Mouse (Mus musculus): ENCODE measurements around the gene Shh.
A peak's percentile ranks its signal among the peaks of the same experiment; 100 is the strongest.

The Shh gene

DNA sequence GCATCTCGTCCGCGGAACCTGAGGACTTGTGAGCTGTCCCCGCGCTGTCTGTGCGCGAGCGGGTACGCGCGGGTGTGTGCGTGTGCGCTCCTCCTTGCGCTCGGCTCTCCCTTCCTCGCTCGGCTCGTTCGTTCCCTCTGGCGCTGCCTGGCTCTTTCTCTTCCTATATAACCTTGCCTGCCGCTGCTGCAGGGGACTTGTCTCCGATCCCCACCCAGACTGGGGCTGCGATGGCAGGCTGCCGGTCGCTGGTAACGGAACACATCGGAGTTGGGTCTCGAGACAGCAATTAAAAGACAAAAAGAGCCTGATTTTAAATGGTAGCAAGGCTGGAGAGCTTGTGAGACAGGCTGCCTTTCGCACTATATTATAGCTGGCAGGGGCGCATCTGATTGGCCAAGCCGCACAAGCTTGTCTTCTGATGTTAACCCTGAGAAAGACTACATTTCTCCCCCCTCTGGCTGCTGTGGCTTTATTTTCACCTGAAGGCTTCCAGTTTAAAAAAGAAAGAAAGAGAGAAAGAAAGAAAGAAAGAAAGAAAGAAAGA is at the start of gene Shh:
Gene Shh, minus strand, starts transcription at position 497 of the 547 bp plus-strand sequence.
- DNase-seq (ENCODE audit: low spot score): no peak

DNA sequence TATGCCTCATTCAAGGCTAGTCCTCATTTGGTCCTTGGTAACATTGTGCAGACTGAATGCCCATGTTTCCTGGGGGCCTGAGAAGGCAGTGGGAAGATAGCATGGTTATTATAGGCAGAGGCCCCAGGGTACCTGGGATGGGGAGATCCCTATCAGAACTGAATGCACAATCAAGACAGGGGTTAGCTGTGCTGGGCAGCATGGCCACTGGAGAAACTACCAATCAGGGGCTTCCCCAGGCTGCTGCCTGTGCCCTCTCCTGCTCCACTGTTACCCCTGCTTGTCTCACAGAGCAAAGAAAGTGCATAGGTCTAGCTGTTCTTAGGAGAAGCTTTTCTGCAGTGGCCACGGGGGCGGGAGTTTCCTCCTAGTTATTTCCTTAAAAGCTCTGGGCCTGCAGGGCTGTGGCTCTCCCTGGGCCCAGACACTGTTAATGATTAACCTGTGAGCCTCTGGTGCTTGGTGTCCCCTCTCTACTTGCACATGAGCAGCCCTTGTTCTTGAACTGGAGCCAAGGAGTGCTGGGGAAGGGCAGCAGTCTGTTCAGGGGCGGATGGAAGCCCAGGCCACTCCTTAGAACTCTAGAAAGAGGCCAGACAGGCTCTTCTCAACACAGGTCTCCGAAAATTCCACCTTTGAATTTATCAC is 33.9 kb upstream of the Shh start:
- no peak for DNase-seq (ENCODE audit: low spot score)

DNA sequence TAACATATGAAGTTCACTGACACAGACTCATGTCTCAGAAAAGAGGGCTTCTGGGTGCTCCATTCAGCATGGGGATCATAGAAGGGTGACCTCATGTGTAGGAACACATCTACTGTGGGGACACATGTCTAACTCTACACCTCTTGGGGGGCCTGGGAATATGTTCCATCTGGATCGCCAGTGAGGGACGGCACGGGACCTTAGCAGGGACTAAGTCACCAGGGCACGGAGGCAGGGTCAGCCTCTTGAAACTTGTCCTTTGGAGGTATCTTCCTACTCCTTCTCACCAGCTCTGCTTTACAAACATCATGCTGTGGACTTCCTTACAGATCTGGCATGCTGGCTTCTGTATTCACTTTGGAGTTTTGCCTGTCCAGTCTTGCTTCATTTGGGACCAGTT is 31.8 kb upstream of the Shh start:
- DNase-seq (ENCODE audit: low spot score): no peak

- DNase-seq (ENCODE audit: low spot score): no peak
Observed at GRCm38 (mm10) chr5:28495712-28496650, 28.9 kb upstream of the Shh start.

DNA sequence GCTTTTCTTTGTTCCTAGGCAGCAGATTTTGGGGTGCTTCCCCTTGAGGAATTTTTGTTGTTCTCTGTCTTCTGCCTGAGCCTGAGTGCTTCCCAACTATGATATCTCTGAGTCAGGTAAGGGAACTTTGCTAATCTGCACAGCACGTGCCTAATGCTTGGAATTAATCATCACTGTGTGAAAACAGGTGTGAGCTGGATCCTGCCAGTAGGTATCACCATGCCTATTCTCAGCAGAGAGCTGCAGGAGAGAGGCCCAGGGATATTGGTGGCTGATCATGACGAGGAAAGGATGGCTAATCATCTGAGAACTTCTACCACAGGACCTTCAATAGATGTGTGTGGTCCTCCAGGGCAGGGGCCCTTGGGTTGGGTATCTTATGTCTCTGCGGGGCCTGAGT is 26.5 kb upstream of the Shh start:
- no peak for DNase-seq (ENCODE audit: low spot score)

- no peak for DNase-seq (ENCODE audit: low spot score)
Observed at GRCm38 (mm10) chr5:28482991-28483390, 15.9 kb upstream of the Shh start.

- no peak for DNase-seq (ENCODE audit: low spot score)
Observed at GRCm38 (mm10) chr5:28481730-28482129, 14.7 kb upstream of the Shh start.

GRCm38 (mm10) chr5:28476389-28477379 is 9.6 kb upstream of the Shh start:
- no peak for DNase-seq (ENCODE audit: low spot score)

- no peak for DNase-seq (ENCODE audit: low spot score)
Observed at GRCm38 (mm10) chr5:28473556-28473955, 6.5 kb upstream of the Shh start.

DNA sequence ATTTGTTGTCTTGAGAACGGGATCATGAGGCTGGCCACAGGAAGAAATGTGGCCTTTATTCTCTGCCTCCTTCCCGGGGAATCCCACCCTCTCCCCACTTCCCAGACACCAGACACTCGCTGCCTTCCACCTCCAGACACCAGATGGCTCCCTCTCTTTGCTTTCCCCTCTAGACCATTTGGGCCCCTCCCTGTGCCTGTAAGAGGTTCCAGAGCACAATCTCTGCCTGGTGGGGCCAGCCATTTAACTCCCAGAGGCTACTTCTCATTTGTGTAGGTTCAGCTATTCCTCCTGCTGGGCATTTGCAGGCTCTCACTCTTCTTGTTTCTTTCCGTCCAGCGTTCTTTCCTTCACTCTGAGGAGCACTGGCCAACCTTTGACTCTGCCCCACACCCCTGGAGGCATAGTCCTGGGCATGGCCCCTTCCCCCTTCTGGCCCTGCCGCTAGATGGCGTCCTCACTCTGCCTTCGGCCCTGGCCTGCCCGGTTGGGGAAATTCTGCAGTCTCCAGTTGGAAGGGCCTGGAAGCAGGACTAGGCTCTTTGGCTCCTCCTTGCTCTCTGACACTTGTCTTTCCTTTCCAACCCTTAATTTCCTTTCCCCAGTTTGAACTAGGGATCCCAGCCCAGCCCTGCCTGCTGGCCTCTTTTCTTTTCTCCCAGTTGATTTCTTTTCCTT is 2.6 kb upstream of the Shh start:
- DNase-seq (ENCODE audit: low spot score): peak; percentile 38

- no peak for DNase-seq (ENCODE audit: low spot score)
Observed at GRCm38 (mm10) chr5:28466351-28466750, 705 bp downstream of the Shh start.

DNA sequence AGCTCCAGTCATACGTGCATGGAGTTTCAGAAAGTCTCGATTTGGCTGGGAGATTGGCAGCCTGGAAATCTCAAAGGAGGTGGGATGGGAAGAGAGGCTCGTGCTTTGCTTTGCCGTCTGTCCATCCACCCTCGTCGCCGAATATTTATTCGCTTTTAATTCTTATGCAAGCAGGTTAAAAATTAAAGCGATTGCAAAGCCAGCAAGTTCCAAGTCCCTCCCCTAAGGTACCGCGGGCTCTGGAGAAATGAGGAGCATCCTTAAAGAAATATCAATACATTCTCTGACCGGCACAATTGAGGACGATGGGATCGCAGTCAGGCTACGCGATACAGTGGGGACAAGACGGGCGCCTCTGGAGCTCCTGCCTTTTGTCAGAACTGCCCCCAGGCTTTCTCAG is 1.5 kb downstream of the Shh start:
- DNase-seq (ENCODE audit: low spot score): no peak

DNA sequence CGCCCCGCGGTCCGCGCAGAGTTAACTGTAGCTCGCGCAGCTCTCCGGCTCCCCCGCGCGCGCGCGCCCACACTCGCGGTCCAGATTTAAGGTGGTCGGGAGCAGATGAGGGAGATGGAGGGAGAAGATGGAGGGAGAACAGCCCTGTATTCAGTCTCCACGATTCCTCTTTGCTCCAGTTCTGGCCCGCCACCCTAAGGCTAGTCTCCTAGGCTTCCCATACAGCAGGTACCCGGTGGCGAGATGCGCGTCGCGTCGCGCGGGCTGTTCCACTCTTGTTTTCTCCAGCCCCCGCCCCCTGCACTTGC is 2.0 kb downstream of the Shh start:
- DNase-seq (ENCODE audit: low spot score): no peak

DNA sequence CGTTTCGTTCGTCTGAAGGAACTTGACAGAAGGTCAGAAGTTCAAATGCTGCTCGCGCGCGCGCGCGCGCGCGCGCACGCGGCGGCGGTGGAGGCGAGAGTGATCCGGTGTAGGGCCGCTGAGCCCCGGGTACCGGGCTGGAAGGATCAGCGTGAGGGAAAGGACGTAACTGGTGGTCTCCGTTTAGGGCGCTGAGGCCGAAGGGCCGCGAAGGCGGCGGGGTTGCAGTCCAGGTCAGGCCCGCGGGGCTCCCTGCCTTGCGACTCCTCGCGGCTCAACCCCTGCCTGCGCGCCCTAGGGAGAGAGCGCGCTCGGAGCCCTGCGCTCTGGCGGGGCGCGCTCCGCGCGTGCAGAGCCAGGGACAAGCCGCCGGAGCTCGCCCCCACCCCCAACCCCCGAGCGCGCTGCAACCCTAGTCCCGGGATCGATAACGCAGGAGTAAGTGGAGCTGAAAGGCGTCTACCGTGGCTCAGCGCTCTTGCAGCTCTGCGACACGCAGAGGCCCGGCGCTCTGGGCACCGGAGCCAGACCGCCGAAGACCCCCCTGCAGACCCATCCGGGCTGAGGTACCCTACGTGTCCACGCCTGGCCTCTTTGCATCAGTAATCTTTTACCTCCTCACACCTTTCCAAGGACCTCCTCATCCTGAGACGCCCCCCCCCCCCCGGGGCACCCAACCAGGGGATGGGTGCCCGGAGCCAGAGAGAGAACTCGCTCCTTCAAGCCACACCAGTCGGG is 2.5 kb downstream of the Shh start:
- no peak for DNase-seq (ENCODE audit: low spot score)

GRCm38 (mm10) chr5:28463656-28464055 is 3.4 kb downstream of the Shh start:
- no peak for DNase-seq (ENCODE audit: low spot score)

DNA sequence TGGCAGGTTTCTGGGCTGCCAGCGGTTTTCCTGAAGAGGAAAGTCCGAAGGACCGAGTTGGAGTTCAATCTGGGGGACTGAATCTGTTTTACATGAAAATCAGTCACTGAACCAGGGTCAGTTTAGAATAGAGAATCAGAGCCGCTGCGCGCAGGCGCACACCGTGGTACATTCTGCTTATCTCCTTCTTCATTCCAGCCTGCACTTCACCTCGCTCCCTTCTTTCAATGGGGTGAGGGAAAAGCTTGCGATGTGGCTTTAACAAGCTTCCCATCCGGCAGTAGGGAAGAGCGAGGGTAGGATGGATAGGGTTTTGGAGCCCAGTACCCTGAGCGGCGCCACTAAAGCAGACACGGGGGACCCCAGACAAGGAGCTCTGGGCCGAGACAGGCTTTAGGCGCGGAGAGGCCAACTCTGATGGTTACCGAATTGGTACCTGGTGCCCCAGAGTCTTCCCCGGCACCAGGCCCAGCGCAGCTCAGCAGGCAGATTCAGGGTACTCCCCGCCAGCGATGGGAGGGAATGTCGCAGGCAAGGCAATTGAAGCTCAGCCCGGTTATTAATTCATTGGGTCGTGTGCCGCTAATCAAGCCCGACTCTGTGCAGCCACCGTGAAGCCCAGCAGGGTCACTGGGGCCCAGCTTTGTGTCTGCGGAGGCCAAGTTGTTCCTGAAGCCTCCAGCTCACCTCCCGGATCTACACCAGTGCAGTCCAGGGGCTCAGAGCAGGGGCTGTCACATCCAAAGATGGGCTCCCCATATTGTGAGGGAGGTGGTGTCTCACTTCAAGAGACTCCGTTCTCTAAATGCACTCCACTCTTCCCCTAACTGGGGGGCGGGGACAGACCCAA is 4.1 kb downstream of the Shh start:
- DNase-seq (ENCODE audit: low spot score): no peak

- DNase-seq (ENCODE audit: low spot score): no peak
Observed at GRCm38 (mm10) chr5:28461376-28461775, 5.7 kb downstream of the Shh start.

DNA sequence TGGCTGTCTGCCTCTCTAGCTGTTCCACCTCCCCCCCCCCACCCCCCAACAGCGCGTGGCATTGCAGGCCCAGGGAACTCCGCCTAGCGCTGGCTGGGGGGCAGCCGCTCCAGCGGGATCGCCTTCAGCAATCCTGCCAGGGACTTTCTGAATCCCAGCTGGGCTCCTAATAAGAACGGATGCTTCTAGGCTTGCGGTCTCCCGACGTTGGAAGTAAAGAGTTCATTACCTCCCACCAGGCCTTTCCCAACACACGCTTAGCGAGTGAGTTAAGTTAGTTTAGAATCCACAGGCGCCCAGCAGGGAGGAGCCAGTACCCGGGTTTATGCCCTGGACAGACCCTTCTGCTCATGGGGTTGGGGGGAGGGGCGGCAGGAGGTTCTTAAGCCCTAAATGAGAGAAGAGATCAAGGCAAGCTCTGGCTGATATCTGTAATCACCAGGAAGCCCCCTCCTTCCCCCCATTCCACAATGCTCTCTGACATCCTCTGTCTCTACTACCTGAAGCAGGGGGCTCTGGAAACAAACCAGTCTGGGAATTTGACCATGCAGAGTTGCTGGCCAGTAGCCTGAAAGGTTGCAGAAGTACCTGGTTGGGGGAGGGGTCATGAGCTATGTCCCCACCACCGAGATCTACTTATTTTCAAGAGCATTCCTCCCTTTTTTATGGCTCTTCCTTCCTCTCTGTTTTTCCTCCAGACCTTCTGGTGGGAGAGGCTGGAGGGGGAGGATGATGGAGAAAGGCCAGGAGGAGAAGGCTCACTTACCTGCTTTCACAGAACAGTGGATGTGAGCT is 6.3 kb downstream of the Shh start:
- no peak for DNase-seq (ENCODE audit: low spot score)

All from urinary bladder, postnatal 10 days (tissue).